Mouse (Mus musculus) cerebellum, postnatal 25 days (tissue): ENCODE results near the gene Rab4a.
A peak's percentile ranks its signal among the peaks of the same experiment; 100 is the strongest.

Experiments used
- DNase-seq, 2 experiments: peaks; one replicate each; pipeline ENCODE4 v3.0.0; 2021; ENCODE audit warnings: mixed read lengths in 2 of 2

Rab4a gene

DNA sequence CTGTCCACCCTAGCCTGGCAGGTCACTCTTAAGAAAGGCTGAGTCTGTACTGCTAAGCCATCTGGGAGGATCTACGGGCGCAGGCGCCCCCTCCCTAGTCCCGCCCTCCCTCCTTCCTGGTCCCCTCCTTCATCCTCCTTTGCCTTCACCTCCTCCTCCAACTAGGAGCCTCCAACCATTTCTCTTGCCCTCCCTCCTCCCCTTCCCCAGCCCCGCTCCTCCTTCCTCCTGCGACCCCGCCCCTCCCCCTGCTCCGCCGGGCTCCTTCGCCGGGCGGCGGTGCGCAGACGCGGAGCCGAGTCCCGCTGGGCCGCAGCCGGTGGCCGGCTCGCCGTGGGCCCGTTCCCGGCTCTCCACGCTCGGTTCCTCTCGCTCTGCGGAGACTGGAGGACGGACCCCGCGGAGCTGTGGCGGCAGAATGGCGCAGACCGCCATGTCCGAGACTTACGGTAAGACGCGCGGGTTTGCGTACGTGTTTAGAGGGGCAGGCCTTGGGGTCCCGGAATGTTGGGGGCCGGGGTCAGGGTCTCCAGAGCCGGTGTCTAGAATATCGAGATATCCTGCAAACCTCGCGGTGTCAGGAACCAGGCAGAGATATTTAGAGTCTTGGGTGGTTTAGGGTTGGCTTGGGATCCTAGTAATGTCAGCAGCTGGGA, at the start of gene Rab4a:
TSS of gene Rab4a (plus strand) at position 268 of the 656 bp plus-strand sequence.
- DNase-seq = peak; percentile 92 to 96

GRCm38 (mm10) chr8:123756901-123757300, 48.9 kb upstream of the Rab4a start:
- no peak for DNase-seq

GRCm38 (mm10) chr8:123758935-123759334, 46.9 kb upstream of the Rab4a start:
- DNase-seq = no peak

GRCm38 (mm10) chr8:123759933-123760332, 45.9 kb upstream of the Rab4a start:
- no peak for DNase-seq

DNA sequence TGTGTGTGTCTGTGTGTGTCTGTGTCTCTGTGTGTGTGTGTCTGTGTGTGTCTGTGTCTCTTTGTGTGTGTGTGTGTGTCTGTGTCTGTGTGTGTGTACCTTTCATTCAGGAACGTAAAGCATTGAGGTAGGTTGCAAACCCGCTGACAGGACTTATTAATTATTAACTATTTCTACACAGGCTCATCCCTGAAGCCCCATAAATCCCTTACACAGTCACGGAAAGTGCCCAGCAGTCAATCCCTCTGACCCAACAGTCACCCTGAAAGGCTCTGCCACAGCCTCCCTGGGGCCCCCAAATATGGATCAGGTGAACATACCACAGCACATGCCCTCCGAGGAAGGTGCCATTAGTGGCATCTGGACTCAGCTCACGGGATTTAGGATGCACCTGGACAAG, 45.2 kb upstream of the Rab4a start:
- no peak for DNase-seq

DNA sequence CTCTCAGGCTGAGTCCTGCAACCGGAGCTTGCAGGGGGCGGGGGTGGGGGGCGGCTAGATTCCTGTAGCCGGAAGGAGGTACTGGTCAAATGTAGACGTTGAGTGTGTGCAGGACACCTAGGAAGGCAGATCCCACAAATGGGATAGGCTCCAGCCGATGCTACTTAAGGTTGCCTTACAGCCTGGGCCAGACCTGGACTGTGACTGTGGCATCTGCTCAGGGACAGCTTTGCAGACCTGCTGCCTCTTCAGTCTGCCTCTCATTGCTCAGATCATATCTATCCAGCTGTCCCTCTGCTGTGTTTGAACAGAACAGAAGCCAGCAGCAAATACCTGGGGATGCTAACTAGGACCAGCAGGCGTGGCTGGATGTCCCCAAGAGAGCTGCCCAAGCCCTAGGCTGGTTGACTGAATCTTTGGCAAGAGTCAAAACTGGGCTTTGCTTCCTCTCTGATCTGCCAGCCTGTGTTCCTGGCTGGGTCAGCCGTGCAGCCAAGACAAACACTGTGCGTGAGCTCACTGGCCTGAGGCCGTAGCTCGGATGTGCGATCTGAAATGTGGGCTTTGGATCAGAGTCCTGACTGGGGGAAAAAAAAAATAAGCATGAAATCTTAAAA, 44.4 kb upstream of the Rab4a start:
- peak; percentile 74 to 77 for DNase-seq

GRCm38 (mm10) chr8:123761883-123762270, 43.9 kb upstream of the Rab4a start:
- no peak for DNase-seq

DNA sequence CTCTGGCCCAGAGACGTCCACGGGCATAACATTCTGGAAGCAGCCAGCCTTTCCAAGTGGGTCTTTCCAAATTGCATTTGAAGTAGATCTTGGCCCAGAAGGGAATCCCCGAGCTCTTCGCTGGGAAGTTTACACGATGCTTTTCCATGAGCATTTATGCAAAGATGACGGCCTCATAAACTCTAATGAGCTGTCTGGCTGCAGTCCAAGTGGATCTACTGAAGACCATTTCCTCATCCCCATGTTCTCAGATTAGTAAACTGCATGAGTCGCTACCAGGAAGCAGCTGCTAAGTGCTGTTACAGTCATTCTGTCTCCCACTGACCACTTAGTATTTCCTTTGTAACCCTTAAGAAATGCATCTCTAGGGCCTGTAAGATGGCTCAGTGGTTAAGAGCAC, 42.4 kb upstream of the Rab4a start:
- DNase-seq = no peak

- peak; percentile 50 to 66 for DNase-seq
Measured at GRCm38 (mm10) chr8:123764671-123765070, 41.1 kb upstream of the Rab4a start.

- DNase-seq = no peak
Measured at GRCm38 (mm10) chr8:123766516-123766915, 39.3 kb upstream of the Rab4a start.

DNA sequence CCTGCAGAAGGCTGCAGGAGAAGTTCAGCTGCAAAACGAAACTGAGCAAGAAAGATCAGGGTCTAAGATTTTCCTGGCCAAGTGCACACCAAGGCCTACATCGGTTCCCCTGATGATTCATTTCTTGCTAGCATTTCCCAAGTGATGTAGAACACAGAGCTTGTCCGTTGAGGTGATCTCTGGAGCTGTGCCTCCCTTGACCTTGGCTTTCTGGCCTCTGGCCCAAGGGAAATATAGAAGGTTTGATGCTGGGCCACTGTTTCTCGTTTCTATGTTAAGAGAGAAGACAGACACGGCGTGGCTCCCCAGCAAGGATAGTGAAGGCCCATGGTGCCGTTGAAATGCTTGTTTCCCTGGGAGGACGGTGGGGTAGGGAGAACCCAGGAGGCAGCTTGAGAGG, 37.9 kb upstream of the Rab4a start:
- DNase-seq = no peak

DNA sequence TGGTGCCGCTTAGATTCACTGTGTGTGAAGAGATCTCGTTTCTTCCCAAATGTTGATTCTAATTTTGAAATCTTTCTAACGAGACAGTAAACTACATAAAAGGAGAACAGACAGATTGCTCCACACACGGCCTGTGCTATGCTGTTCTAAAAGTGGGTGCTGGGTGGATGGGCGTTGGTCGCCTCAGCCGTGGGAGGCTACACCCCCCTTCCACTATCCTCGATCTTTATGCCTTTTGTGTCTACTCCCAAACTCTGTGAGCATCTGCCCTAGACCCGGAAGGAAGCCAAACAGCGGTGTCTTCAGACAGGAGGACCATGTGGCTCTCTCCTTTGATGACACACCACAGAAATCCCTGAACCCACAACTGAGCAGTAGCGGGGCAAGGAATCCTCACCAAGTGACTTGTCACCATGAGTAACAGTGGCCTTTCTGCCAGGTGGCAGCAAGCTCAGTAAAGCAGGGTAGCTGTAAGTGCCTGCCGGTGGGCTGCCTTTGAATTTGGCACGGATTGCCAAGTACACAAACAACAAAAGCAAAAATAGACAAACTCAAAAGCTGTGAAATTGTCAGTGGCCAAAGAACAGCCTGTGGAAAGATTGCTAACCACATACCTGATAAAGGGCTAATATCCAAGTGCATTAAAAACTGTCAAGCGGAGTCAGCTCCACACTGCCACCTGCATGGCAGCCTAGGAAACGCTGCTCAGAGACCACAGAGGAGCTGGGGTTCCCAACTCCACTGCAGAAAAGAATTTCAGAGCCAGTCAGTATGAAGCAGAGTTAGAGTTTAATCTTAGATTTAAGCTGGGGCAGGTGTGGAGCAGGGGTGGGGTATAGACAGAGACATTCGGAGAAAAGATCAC, 37.1 kb upstream of the Rab4a start:
- DNase-seq = peak; percentile 75 to 85

GRCm38 (mm10) chr8:123773468-123773867, 32.3 kb upstream of the Rab4a start:
- no peak for DNase-seq

DNA sequence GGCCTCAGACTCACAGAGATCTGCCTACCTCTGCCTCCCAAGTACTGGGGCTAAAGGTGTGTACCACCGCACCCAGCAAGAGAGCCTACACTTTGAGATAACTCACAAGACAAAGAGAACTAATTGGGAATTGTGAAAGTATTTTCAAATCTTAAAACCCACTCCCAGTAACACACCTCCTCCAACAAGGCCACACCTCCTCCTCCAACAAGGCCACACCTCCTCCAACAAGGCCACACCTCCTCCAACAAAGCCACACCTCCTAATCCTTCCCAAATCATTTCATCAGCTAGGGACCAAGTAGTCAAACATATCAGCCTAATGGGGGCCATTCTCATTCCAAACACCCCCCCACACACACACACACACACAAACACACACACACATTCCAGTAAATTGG, 31.3 kb upstream of the Rab4a start:
- DNase-seq = no peak

GRCm38 (mm10) chr8:123777319-123777718, 28.5 kb upstream of the Rab4a start:
- no peak for DNase-seq

GRCm38 (mm10) chr8:123780471-123780870, 25.3 kb upstream of the Rab4a start:
- DNase-seq = no peak

- no peak for DNase-seq
Measured at GRCm38 (mm10) chr8:123781256-123781655, 24.5 kb upstream of the Rab4a start.

DNA sequence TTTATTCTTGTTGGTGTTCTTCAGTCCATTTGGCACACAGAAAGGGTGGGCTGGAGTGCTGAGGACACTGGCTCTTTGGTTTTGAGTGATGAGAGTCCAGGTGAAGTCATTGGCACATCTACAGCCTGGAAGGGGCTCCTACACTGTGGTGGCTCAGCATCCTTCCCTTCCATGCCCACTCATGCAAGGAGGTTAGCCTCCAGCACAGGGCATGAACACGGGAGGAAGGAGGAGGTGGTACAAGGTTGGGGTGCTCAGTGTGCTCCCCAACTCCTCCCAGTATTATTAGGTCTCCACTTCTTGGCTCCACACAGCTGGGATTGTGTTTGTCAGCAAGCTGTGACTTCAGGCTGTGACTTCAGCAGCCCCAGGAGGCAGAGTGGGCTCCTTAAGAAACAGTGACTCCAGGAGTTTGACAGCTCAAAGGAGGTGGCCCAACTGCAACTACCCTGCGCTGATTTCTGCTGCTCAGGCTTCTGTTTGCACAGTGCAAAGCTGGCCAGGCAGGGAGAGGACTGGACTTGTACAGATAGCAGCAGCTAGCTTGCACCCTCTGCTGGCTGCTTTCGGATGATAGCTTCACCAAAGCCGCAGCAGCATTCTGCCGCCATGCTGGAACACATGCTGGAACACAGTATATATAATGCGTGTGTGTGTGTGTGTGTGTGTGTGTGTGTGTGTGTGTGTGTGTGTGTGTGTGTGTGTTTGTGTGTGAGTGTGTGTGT, 22.1 kb upstream of the Rab4a start:
- DNase-seq = peak; percentile 86 to 94

DNA sequence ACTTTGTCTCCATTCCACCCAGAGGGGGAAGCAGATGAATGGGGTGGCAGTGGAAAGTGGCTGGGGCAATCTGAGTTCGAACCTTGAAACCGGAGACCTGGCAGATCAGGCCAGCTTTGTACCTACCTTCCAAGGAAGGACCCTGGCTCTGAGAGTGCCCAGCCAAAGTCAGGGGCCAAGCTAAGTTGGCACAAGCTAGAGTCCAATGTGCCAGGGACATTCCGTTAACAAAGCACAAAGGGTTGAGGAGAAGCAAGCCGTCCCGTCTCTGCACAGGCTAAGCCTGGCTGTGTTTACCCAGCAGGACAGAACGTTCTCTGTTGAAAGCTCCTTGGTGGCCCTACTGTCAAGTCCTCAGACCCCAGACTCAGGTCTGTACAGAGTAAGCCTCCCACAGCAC, 19.6 kb upstream of the Rab4a start:
- DNase-seq = peak in 1 of 2 experiments; percentile 48

GRCm38 (mm10) chr8:123786644-123787043, 19.1 kb upstream of the Rab4a start:
- no peak for DNase-seq

GRCm38 (mm10) chr8:123787254-123787897, 18.4 kb upstream of the Rab4a start:
- peak in 1 of 2 experiments; percentile 32 for DNase-seq

- peak; percentile 85 to 87 for DNase-seq
Measured at GRCm38 (mm10) chr8:123788416-123789170, 17.2 kb upstream of the Rab4a start.
